In the genomic region with DNA sequence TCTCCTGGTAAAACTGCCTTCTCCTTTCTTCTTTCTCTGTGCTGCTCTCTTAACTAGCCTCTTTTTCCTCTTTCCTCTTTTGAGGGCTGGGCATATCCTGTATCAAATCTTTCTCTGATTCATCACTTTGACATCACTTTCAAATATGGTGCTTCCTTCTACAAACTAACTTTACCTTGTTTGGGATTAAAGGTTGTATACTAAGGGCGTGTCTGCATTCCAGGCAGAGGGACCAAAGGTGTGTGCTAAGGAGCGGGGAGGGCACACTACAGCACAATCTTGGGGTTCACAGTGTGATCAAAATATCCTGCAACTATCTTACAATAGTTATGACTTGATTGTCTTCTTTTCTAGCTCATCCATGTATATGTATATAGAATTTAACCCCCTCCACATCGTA, we compare ENCODE assay signal across 15 mouse cellular contexts. TPM values are rescaled to one million over a fixed set of nuclear protein-coding genes. Genes with fewer than 3 reads are reported as not detected.
A peak's percentile ranks its signal among the peaks of the same experiment; 100 is the strongest.
DNase-seq lines count a peak whose midpoint lies in the region; ATAC-seq lines count a peak whose summit lies in the region.
"Had no signal": no experiment of that assay in that cellular context is flagged by ENCODE, and none has a peak within 500 bp of the region (broad histone marks: within the 10 kb centered on the region; RNA-seq: fewer than 3 reads in every experiment).

No protein-coding gene starts in this region.

- H3K9ac ChIP-seq in heart, embryonic 12.5 days: no peak overlapping the region
- no peak overlapping the region for H3K9ac ChIP-seq in lung, embryonic 15.5 days
- H3K9ac ChIP-seq in intestine, embryonic 15.5 days: no peak overlapping the region
- H3K9ac ChIP-seq in stomach, embryonic 14.5 days (replicated peaks; ENCODE audit: low read depth, low read length): no peak overlapping the region
- H3K9ac ChIP-seq: forebrain, embryonic 13.5 days; heart, embryonic 15.5 days; hindbrain, embryonic 15.5 days; midbrain, embryonic 15.5 days had no signal

- intact Hi-C loops in heart, postnatal 25 days (cut with DNase I): loop anchor here (5.0 to 10.0 kb wide), 5 partner anchors 81 to 1101 kb away; a partner anchor contains a TSS

- no peak for ATAC-seq in heart, embryonic 12.5 days (ENCODE audit: insufficient number of reproducible peaks, low FRiP score)
- no peak for ATAC-seq in lung, embryonic 15.5 days (ENCODE audit: borderline replicate concordance, extremely low read depth, low FRiP score, low TSS enrichment)
- ATAC-seq in intestine, embryonic 15.5 days: peak; percentile 46
- ATAC-seq in stomach, embryonic 14.5 days (ENCODE audit: insufficient number of reproducible peaks, insufficient read depth, low FRiP score, low read depth): no peak
- ATAC-seq: forebrain, embryonic 13.5 days; midbrain, embryonic 15.5 days had no signal

- no peak overlapping the region for H3K27ac ChIP-seq in heart, embryonic 12.5 days (ENCODE audit: poor library complexity, severe bottlenecking)
- no peak overlapping the region for H3K27ac ChIP-seq in lung, embryonic 15.5 days
- no peak overlapping the region for H3K27ac ChIP-seq in intestine, embryonic 15.5 days
- no peak overlapping the region for H3K27ac ChIP-seq in stomach, embryonic 14.5 days (ENCODE audit: low read length)
- H3K27ac ChIP-seq: forebrain, embryonic 13.5 days; heart, embryonic 15.5 days; hindbrain, embryonic 15.5 days; midbrain, embryonic 15.5 days had no signal

- H3K4me2 ChIP-seq in heart, embryonic 12.5 days: peak overlapping the region; percentile 20; the same call in 1 of the 2 replicates
- peak overlapping the region; percentile 29 for H3K4me2 ChIP-seq in lung, embryonic 15.5 days
- peak overlapping the region; percentile 15; the same call in 1 of the 2 replicates for H3K4me2 ChIP-seq in intestine, embryonic 15.5 days (replicated peaks)
- peak overlapping the region; percentile 26; the same call in 1 of the 2 replicates for H3K4me2 ChIP-seq in stomach, embryonic 14.5 days (replicated peaks; ENCODE audit: low read depth, low read length)
- H3K4me2 ChIP-seq: heart, embryonic 15.5 days; hindbrain, embryonic 15.5 days; midbrain, embryonic 15.5 days had no signal

- DNase-seq in heart, postnatal 25 days (ENCODE audit: low spot score): no peak
- no peak for DNase-seq in lung, postnatal 10 days
- DNase-seq in ovary, postnatal 10 days (ENCODE audit: low spot score): no peak
- no peak for DNase-seq in cerebellum, adult 8-10 months
- DNase-seq: cerebellum, adult 9-11 months; right cerebral cortex, adult 18-20 months; thymus, postnatal 4 days had no signal

- H3K9me3 ChIP-seq in heart, embryonic 12.5 days (replicated peaks): no peaks in the 10 kb centered on the region
- no peaks in the 10 kb centered on the region for H3K9me3 ChIP-seq in lung, embryonic 15.5 days
- no peaks in the 10 kb centered on the region for H3K9me3 ChIP-seq in intestine, embryonic 15.5 days
- H3K9me3 ChIP-seq in stomach, embryonic 14.5 days (ENCODE audit: control insufficient read depth, low read depth, low read length): no peaks in the 10 kb centered on the region
- H3K9me3 ChIP-seq: forebrain, embryonic 13.5 days; heart, embryonic 15.5 days; hindbrain, embryonic 15.5 days; midbrain, embryonic 15.5 days had no signal

- peaks cover 20% of the 10 kb centered on the region for H3K4me1 ChIP-seq in heart, embryonic 12.5 days (replicated peaks)
- H3K4me1 ChIP-seq in lung, embryonic 15.5 days: peaks cover 34% of the 10 kb centered on the region
- H3K4me1 ChIP-seq in intestine, embryonic 15.5 days (replicated peaks): peaks cover 6% of the 10 kb centered on the region
- peaks cover 16% of the 10 kb centered on the region for H3K4me1 ChIP-seq in stomach, embryonic 14.5 days (ENCODE audit: control insufficient read depth, insufficient read depth, low read length)

- peaks cover 10% of the 10 kb centered on the region for H3K36me3 ChIP-seq in heart, embryonic 12.5 days
- peaks cover 9% of the 10 kb centered on the region; the same call in 1 of the 2 replicates for H3K36me3 ChIP-seq in lung, embryonic 15.5 days
- H3K36me3 ChIP-seq in intestine, embryonic 15.5 days: no peaks in the 10 kb centered on the region
- H3K36me3 ChIP-seq in stomach, embryonic 14.5 days (ENCODE audit: control insufficient read depth, insufficient read depth, low read length): peaks cover 8% of the 10 kb centered on the region; the same call in 1 of the 2 replicates
- H3K36me3 ChIP-seq: hindbrain, embryonic 15.5 days; midbrain, embryonic 15.5 days had no signal

- WGBS in heart, embryonic 12.5 days: 94% methylated on average over 3 of the region's 3 CpGs
- 86% methylated on average over 3 of the region's 3 CpGs for WGBS in lung, embryonic 15.5 days
- WGBS in intestine, embryonic 15.5 days: 71% methylated on average over 3 of the region's 3 CpGs
- 78% methylated on average over 3 of the region's 3 CpGs for WGBS in stomach, embryonic 14.5 days

- no peak overlapping the region for H3K4me3 ChIP-seq in heart, embryonic 12.5 days
- no peak overlapping the region for H3K4me3 ChIP-seq in lung, embryonic 15.5 days
- no peak overlapping the region for H3K4me3 ChIP-seq in intestine, embryonic 15.5 days (replicated peaks)
- H3K4me3 ChIP-seq in stomach, embryonic 14.5 days (ENCODE audit: low read depth, low read length): no peak overlapping the region
- H3K4me3 ChIP-seq: forebrain, embryonic 13.5 days; heart, embryonic 15.5 days; hindbrain, embryonic 15.5 days; midbrain, embryonic 15.5 days had no signal

- H3K27me3 ChIP-seq in heart, embryonic 12.5 days (replicated peaks): no peaks in the 10 kb centered on the region
- no peaks in the 10 kb centered on the region for H3K27me3 ChIP-seq in lung, embryonic 15.5 days
- no peaks in the 10 kb centered on the region for H3K27me3 ChIP-seq in intestine, embryonic 15.5 days (replicated peaks)
- H3K27me3 ChIP-seq in stomach, embryonic 14.5 days (ENCODE audit: control insufficient read depth, insufficient read depth, low read length): no peaks in the 10 kb centered on the region
- H3K27me3 ChIP-seq: forebrain, embryonic 13.5 days; heart, embryonic 15.5 days; hindbrain, embryonic 15.5 days; midbrain, embryonic 15.5 days had no signal

RNA-seq across cellular contexts. Expression of a gene that starts 1.8 kb away (rescaled TPM):
- 26.5 and 29.4 TPM in 2 replicates for polyA plus RNA-seq in heart, embryonic 12.5 days (2016; fragmentation: Nextera tagmentation; extraction: Ambion mirVana)
- 10 to 100 TPM; 22.9 to 24.8 TPM for total RNA-seq in heart, postnatal 25 days (2021)
- 68.8 and 69.7 TPM in 2 replicates for polyA plus RNA-seq in lung, embryonic 15.5 days (2015; fragmentation: Nextera tagmentation; extraction: Ambion mirVana)
- polyA plus RNA-seq in intestine, embryonic 15.5 days (2015; fragmentation: Nextera tagmentation; extraction: Ambion mirVana): 48.4 and 53.2 TPM in 2 replicates
- polyA plus RNA-seq in stomach, embryonic 14.5 days (2014; fragmentation: Nextera tagmentation; extraction: Ambion mirVana): 64.0 and 69.3 TPM in 2 replicates
